Mouse (Mus musculus) brain, embryonic 14.5 days (tissue): ENCODE measurements around the gene Pigp.

Experiments
- CTCF ChIP-seq: fragments of 200-500 bp; IDR thresholded peaks from 2 replicates; pipeline ENCODE4 v1.5.1; 2012; ENCODE audit warnings: inconsistent platforms, mild to moderate bottlenecking, moderate library complexity, borderline replicate concordance; ENCODE audit not compliant: insufficient read depth, insufficient read length; ENCODE audit errors: extremely low read depth
- POLR2A ChIP-seq: fragments of 200-500 bp; IDR thresholded peaks from 2 replicates; pipeline ENCODE4 v1.6.1; 2012; ENCODE audit warnings: mild to moderate bottlenecking, inconsistent platforms, borderline replicate concordance; ENCODE audit not compliant: poor library complexity, insufficient read depth, insufficient read length, severe bottlenecking; ENCODE audit errors: extremely low read depth

GRCm38 (mm10) chr16:94328881-94329867 is 42.5 kb downstream of the Pigp start:
- TF ChIP-seq POLR2A (no peak), CTCF (no peak)
